Mouse (Mus musculus) midbrain, postnatal 0 days (tissue): ENCODE measurements at regions not wholly inside any gene's neighbourhood (a gene's known extent, or its start where the extent isn't known, plus 50 kb on each side); places are given as distances from the start of the nearest gene placed in this dataset.
A peak's percentile ranks its signal among the peaks of the same experiment; 100 is the strongest.

Experiments
- ATAC-seq: fragments of 200-750 bp; cut with Nextera tagmentation; 2 replicates; pipeline ENCODE4 v1.8.0; 2017; ENCODE audit warnings: moderate number of reproducible peaks, mild to moderate bottlenecking, moderate TSS enrichment, moderate library complexity; ENCODE audit not compliant: low FRiP score
- DNase-seq: peaks from one replicate; pipeline ENCODE4 v3.0.0-alpha.2; 2015; ENCODE audit warnings: low spot score
- H3K27ac ChIP-seq: fragments of 300-500 bp; sonication (generic); 2 replicates; pipeline ENCODE4 v1.5.1; 2014; ENCODE audit warnings: low read depth, mild to moderate bottlenecking, low read length, mixed read lengths
- H3K27me3 ChIP-seq: fragments of 300-500 bp; sonication (generic); 2 replicates; pipeline ENCODE4 v1.6.1; 2014; ENCODE audit warnings: low read length, control low read depth, mixed read lengths; ENCODE audit not compliant: insufficient read depth
- H3K36me3 ChIP-seq: fragments of 300-500 bp; sonication (generic); 2 replicates; pipeline ENCODE4 v1.6.1; 2014; ENCODE audit warnings: low read length, control low read depth, mixed read lengths; ENCODE audit not compliant: insufficient read depth
- H3K4me1 ChIP-seq: fragments of 300-500 bp; sonication (generic); 2 replicates; pipeline ENCODE4 v1.6.1; 2014; ENCODE audit warnings: mild to moderate bottlenecking, control low read depth, antibody characterized with exemption, low read length, mixed read lengths; ENCODE audit not compliant: insufficient read depth
- H3K4me2 ChIP-seq: fragments of 300-500 bp; sonication (generic); 2 replicates; pipeline ENCODE4 v1.6.1; 2014; ENCODE audit warnings: low read depth, mild to moderate bottlenecking, low read length, mixed read lengths; ENCODE audit not compliant: poor library complexity, severe bottlenecking
- H3K4me3 ChIP-seq: fragments of 300-500 bp; sonication (generic); 2 replicates; pipeline ENCODE4 v1.5.1; 2014; ENCODE audit warnings: low read depth, mild to moderate bottlenecking, low read length, moderate library complexity
- H3K9ac ChIP-seq: fragments of 300-500 bp; sonication (generic); replicated peaks from 2 replicates; pipeline ENCODE4 v1.6.1; 2014; ENCODE audit warnings: mild to moderate bottlenecking, low read length, moderate library complexity, mixed read lengths; ENCODE audit not compliant: poor library complexity, severe bottlenecking
- H3K9me3 ChIP-seq: fragments of 300-500 bp; sonication (generic); 2 replicates; pipeline ENCODE4 v1.6.1; 2016; ENCODE audit warnings: low read length, control low read depth
- CTCF ChIP-seq: IDR thresholded peaks from 2 replicates; pipeline ENCODE4 v1.5.1; 2016; ENCODE audit warnings: antibody characterized with exemption, mild to moderate bottlenecking
- WGBS: fragments of 180-500 bp; shearing (Covaris S2); extraction: QIAGEN DNeasy Blood & Tissue Kit; methylation state at CpG from one replicate; pipeline ENCODE4 v1.1.7; 2014; 5-methylcytosine and 5-hydroxymethylcytosine counted together

GRCm38 (mm10) chr3:21564847-21565485 is 511.5 kb upstream of the Tbl1xr1 start:
- no peak overlapping the region for H3K4me3 ChIP-seq
- no peaks in the 10 kb centered on the region; the same call in 1 of the 2 replicates for H3K4me1 ChIP-seq
- no peak for TF ChIP-seq CTCF
- H3K27ac ChIP-seq: peak overlapping the region; percentile 68; the same call in 1 of the 2 replicates
- H3K4me2 ChIP-seq: no peak overlapping the region
- no peaks in the 10 kb centered on the region for H3K36me3 ChIP-seq
- H3K27me3 ChIP-seq: no peaks in the 10 kb centered on the region
- no peak for DNase-seq
- H3K9me3 ChIP-seq: no peaks in the 10 kb centered on the region
- 31% methylated on average over 4 of the region's 4 CpGs for WGBS
- H3K9ac ChIP-seq: no peak overlapping the region
- no peak for ATAC-seq

GRCm38 (mm10) chr3:21569721-21570120 is 506.7 kb upstream of the Tbl1xr1 start:
- Histone ChIP-seq H3K9ac (no peak overlapping the region), H3K27ac (no peak overlapping the region), H3K4me2 (no peak overlapping the region), H3K27me3 (no peaks in the 10 kb centered on the region), H3K4me1 (no peaks in the 10 kb centered on the region; the same call in 1 of the 2 replicates), H3K4me3 (no peak overlapping the region), H3K9me3 (no peaks in the 10 kb centered on the region), H3K36me3 (no peaks in the 10 kb centered on the region)
- WGBS: 75% methylated on average over 1 of the region's 1 CpGs
- DNase-seq (no peak), ATAC-seq (no peak)
- TF ChIP-seq CTCF: no peak

- DNase-seq: no peak
- H3K36me3 ChIP-seq: no peaks in the 10 kb centered on the region
Observed at GRCm38 (mm10) chr3:21578635-21579034, 497.8 kb upstream of the Tbl1xr1 start.

GRCm38 (mm10) chr3:21582122-21582521 is 494.3 kb upstream of the Tbl1xr1 start:
- H3K36me3 ChIP-seq: no peaks in the 10 kb centered on the region
- H3K27ac ChIP-seq: no peak overlapping the region
- TF ChIP-seq CTCF: no peak

More at GRCm38 (mm10) chr3:21578635-21579034, 497.8 kb upstream of the Tbl1xr1 start:
- ATAC-seq: no peak
- Histone ChIP-seq H3K4me2 (no peak overlapping the region), H3K9ac (no peak overlapping the region), H3K9me3 (no peaks in the 10 kb centered on the region), H3K27me3 (no peaks in the 10 kb centered on the region), H3K4me3 (no peak overlapping the region), H3K4me1 (no peaks in the 10 kb centered on the region), H3K27ac (no peak overlapping the region)
- WGBS: 69% methylated on average over 3 of the region's 3 CpGs
- TF ChIP-seq CTCF: no peak

GRCm38 (mm10) chr3:21585767-21586166 is 490.7 kb upstream of the Tbl1xr1 start:
- Histone ChIP-seq H3K4me3 (no peak overlapping the region), H3K36me3 (no peaks in the 10 kb centered on the region), H3K27me3 (no peaks in the 10 kb centered on the region), H3K27ac (no peak overlapping the region), H3K9ac (no peak overlapping the region), H3K9me3 (no peaks in the 10 kb centered on the region), H3K4me1 (no peaks in the 10 kb centered on the region), H3K4me2 (no peak overlapping the region)
- no peak for DNase-seq
- no peak for ATAC-seq
- whole genome bisulfite sequencing: 92% methylated on average over 3 of the region's 3 CpGs
- no peak for TF ChIP-seq CTCF

More at GRCm38 (mm10) chr3:21582122-21582521, 494.3 kb upstream of the Tbl1xr1 start:
- no peaks in the 10 kb centered on the region for H3K9me3 ChIP-seq
- 85% methylated on average over 1 of the region's 1 CpGs for WGBS
- H3K4me1 ChIP-seq: no peaks in the 10 kb centered on the region
- DNase-seq (no peak), ATAC-seq (no peak)
- no peak overlapping the region for H3K9ac ChIP-seq
- no peaks in the 10 kb centered on the region for H3K27me3 ChIP-seq
- no peak overlapping the region for H3K4me2 ChIP-seq
- H3K4me3 ChIP-seq: no peak overlapping the region

GRCm38 (mm10) chr3:21606846-21607245 is 469.6 kb upstream of the Tbl1xr1 start:
- H3K4me1 ChIP-seq: no peaks in the 10 kb centered on the region
- H3K4me2 ChIP-seq: no peak overlapping the region
- H3K36me3 ChIP-seq: no peaks in the 10 kb centered on the region
- no peak overlapping the region for H3K9ac ChIP-seq
- no peaks in the 10 kb centered on the region for H3K9me3 ChIP-seq
- H3K4me3 ChIP-seq: no peak overlapping the region
- no peak overlapping the region for H3K27ac ChIP-seq
- no peak for ATAC-seq
- H3K27me3 ChIP-seq: no peaks in the 10 kb centered on the region
- no peak for DNase-seq
- TF ChIP-seq CTCF: no peak
- WGBS: 96% methylated on average over 2 of the region's 2 CpGs
